Mouse (Mus musculus) thymus, adult 2 months (tissue): ENCODE measurements around the gene Adgrl3. TPM values are rescaled to one million over a fixed set of nuclear protein-coding genes. Genes with fewer than 3 reads are reported as not detected.

Experiments used
- DNase-seq: peaks from one replicate; pipeline ENCODE4 v3.0.0; 2021
- H3K27ac ChIP-seq: fragments of 200-500 bp; 2 replicates; pipeline ENCODE4 v1.5.1; 2012; ENCODE audit warnings: low read length, control low read depth; ENCODE audit not compliant: control insufficient read depth, insufficient read depth
- H3K27me3 ChIP-seq: fragments of 200-500 bp; 2 replicates; pipeline ENCODE4 v1.6.1; 2012; ENCODE audit warnings: mild to moderate bottlenecking, low read length, moderate library complexity, mixed read lengths; ENCODE audit not compliant: control insufficient read depth, insufficient read depth
- H3K36me3 ChIP-seq: fragments of 200-500 bp; 2 replicates; pipeline ENCODE4 v1.6.1; 2012; ENCODE audit warnings: mild to moderate bottlenecking, low read length, moderate library complexity; ENCODE audit not compliant: control insufficient read depth, insufficient read depth
- H3K4me1 ChIP-seq: fragments of 200-500 bp; replicated peaks from 2 replicates; pipeline ENCODE4 v1.6.1; 2012; ENCODE audit warnings: low read length; ENCODE audit not compliant: control insufficient read depth, insufficient read depth
- H3K4me3 ChIP-seq: fragments of 200-500 bp; 2 replicates; pipeline ENCODE4 v1.5.1; 2012; ENCODE audit warnings: mild to moderate bottlenecking, low read length, control low read depth, moderate library complexity; ENCODE audit not compliant: control insufficient read depth, insufficient read depth
- CTCF ChIP-seq: fragments of 200-500 bp; IDR thresholded peaks from 2 replicates; pipeline ENCODE4 v1.5.1; 2012; ENCODE audit warnings: mild to moderate bottlenecking, control low read depth, low read length, moderate library complexity, borderline replicate concordance; ENCODE audit not compliant: control insufficient read depth, poor library complexity, insufficient read depth; ENCODE audit errors: extremely low read depth
- POLR2A ChIP-seq: fragments of 200-500 bp; IDR thresholded peaks from 2 replicates; pipeline ENCODE4 v1.6.1; 2012; ENCODE audit warnings: mild to moderate bottlenecking, low read length, control low read depth, moderate library complexity; ENCODE audit not compliant: control insufficient read depth, poor library complexity, insufficient read depth; ENCODE audit errors: extremely low read depth
- WGBS: fragments of 180-500 bp; shearing (Covaris S2); methylation state at CpG from one replicate; pipeline ENCODE4 v1.1.7; 2018; 5-methylcytosine and 5-hydroxymethylcytosine counted together
- polyA plus RNA-seq: library from polyadenylated mRNA; depleted of rRNA; stranded (reverse); fragments of >200 nt; gene quantifications from 2 replicates; pipeline ENCODE4 v1.2.3, GENCODE M21; 2012

Gene Adgrl3
- polyA plus RNA-seq, 1 experiment: 0.62 TPM

DNA sequence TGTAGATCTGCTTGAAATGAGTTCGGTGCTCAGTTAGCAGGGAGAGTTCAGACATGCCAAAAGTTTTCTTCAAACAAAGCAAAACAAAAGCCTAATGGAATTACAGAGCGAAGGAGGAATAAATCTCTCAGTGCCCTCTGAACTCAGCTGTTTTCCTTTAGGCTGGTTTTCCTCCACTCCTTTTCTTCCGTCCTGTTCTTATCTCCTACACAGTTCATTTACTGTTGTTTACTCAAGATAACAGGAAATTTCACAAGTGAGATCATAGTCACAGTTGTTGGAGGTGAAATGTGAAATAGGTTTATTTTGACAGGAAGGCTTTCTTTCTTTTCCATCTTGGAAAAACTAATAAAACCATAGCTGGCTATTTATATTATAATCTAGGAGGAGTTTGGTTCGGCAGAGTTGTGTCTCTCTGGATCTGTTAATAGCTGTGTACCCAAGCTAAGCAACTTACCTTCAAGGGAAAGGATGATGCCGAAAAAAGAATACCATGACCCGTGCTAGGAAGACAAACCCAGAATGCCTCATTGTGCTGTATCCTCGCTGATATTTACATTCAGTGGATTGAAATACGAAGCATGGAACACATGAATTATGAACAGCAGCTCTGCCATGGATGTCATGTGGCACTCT is 456.2 kb downstream of the Adgrl3 start:
- H3K4me3 ChIP-seq: no peak overlapping the region
- DNase-seq: no peak
- no peaks in the 10 kb centered on the region for H3K36me3 ChIP-seq
- H3K4me1 ChIP-seq: no peaks in the 10 kb centered on the region
- H3K27ac ChIP-seq: no peak overlapping the region
- TF ChIP-seq CTCF: no peak
- TF ChIP-seq POLR2A: no peak
- no peaks in the 10 kb centered on the region for H3K27me3 ChIP-seq
- 53% methylated on average over 8 of the region's 8 CpGs for WGBS

DNA sequence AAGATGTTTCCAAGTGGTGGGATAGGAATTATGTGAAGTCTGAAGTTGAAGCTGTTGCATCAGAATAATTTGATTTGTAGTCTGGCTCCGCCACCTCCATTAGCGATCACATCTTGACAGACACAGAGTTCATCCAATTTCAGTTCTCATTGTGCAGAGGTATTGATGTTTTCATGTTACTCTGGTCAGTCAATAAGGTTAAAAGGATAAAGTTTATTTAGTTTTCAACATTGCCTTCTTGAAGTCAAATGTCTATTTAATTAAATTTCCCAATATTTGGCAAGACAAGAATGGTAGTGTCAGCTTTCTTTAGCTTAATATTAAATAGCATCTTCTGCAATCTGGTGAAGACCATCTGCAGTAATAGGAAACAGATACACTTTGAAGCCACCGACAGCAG is 461.0 kb downstream of the Adgrl3 start:
- no peak overlapping the region for H3K4me3 ChIP-seq
- no peak for DNase-seq
- no peak for TF ChIP-seq CTCF
- no peak for TF ChIP-seq POLR2A
- no peaks in the 10 kb centered on the region for H3K27me3 ChIP-seq
- no peaks in the 10 kb centered on the region for H3K4me1 ChIP-seq
- WGBS: 98% methylated on average over 3 of the region's 3 CpGs
- H3K36me3 ChIP-seq: no peaks in the 10 kb centered on the region
- H3K27ac ChIP-seq: no peak overlapping the region

DNA sequence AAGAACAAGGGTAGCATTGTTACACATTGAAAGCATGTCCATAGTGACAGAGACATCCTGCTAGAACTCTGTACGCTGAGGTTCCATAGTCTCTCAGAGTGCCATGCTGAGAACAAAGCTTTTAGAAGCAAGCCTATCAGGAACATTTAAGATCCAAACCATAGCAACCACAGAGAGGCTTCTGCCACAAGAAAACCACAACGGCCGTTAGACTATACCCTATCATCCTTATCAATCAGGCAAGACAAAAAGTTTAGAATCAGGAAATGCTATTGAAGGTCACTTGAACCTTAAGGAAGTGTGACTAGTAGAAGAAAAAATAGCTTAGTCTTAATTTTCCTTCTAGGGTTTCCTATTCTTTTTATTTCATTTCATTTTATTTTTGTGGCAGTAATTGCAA is 464.0 kb downstream of the Adgrl3 start:
- Histone ChIP-seq H3K27me3 (no peaks in the 10 kb centered on the region), H3K4me1 (no peaks in the 10 kb centered on the region), H3K4me3 (no peak overlapping the region), H3K36me3 (no peaks in the 10 kb centered on the region), H3K27ac (no peak overlapping the region)
- no peak for DNase-seq
- no peak for TF ChIP-seq POLR2A
- no peak for TF ChIP-seq CTCF
- WGBS: 21% methylated on average over 3 of the region's 3 CpGs

DNA sequence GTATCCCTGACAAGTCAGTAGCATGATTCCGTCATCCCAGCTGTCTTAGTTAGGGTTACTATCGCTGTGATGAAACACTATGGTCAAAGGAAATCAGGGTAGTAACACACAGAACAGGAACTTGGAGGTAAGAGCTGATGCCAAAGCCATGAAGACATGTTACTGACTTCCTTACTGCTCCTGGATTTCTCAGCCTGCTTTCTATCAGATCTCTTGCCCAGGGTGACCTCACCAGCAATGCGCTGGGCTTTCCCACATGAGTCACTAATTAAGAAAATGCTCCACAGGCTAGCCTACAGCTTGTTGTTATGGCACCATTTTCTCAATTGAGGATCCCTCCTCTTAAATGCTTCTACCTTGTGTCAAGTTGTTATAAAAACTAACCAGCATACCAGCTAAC is 481.1 kb downstream of the Adgrl3 start:
- Histone ChIP-seq H3K27ac (no peak overlapping the region), H3K27me3 (no peaks in the 10 kb centered on the region), H3K4me3 (no peak overlapping the region), H3K4me1 (no peaks in the 10 kb centered on the region), H3K36me3 (no peaks in the 10 kb centered on the region)
- TF ChIP-seq POLR2A: no peak
- no peak for TF ChIP-seq CTCF
- 93% methylated on average over 3 of the region's 3 CpGs for WGBS
- DNase-seq: no peak

DNA sequence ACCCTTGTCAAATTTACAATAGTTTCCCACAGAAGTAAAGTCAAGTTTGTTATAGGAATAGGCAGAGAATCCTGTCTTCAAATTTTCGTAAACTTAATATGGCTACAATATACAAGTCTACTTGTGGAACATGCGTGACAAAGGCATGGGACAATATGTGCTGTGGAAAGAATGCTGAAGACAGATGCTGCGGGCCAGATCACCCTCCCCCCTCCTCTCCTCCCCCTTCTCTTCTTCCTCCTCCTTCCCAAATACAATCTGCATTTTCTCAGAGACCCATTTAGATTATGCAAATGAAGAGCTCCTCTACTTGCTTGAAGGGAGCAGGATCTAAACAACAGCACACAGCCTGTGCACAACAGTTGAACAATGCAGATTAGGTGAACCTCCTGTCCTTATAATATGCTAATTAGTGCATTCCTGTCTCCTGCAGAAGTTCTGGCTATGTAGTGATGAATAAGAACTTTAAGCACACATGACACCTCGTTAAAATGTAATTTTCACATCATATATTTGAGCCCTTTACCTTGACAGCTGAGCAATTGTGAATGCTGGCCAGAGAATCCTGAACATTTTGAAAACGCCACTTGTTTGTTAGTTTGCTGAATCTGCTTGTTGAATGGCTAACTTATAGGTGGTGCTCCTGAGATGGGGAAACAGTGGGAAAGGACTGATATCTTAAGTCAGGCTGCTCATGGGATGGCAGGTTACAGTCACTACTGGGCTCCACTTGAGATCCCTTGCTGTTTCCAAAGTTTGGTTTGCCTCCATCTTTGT is 499.0 kb downstream of the Adgrl3 start:
- 64% methylated on average over 5 of the region's 5 CpGs for WGBS
- Histone ChIP-seq H3K27ac (no peak overlapping the region), H3K4me3 (no peak overlapping the region), H3K27me3 (no peaks in the 10 kb centered on the region), H3K4me1 (no peaks in the 10 kb centered on the region), H3K36me3 (no peaks in the 10 kb centered on the region)
- TF ChIP-seq POLR2A: no peak
- TF ChIP-seq CTCF: no peak
- no peak for DNase-seq

DNA sequence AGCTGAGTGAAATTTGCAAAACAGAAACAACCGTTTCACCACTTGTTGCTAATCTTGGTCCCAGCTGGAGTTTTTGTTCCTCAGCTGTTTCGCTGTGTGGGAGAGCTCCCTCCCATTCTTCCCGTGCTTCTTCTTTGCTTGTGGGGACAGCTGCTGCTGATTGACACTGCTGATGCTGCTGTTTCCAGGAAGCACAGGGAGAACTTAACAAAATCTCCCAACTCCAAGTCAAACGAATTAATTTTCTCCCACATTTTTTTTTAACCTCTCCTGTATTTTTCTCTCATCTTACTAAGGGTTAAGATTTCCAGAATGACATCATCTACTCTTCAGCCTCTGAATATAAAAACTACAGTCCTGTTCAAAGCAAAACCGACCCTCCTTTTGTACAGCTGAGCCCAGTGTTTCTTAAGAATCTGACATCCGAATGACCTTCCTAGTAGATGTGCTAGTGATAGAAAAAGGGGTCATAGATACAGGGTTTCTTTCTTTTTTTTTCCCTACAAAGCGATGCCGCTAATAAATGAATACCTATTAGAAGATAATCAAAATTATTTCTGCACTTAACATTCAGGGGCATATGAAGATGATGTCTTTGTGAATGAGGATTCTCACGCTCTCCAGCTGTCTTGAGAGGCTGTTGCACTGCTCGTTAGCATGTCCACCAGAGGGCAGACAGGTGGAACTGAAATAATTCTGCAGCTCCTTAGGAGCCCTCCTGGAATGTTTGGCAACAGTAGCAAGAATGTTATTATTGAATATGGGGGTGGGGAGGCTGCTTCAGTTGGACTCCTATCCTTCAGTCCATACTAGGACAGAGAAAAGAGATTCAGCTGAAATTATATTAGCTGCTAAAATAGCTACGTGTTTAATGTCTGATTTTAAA is 499.8 kb downstream of the Adgrl3 start:
- H3K36me3 ChIP-seq: no peaks in the 10 kb centered on the region
- H3K4me1 ChIP-seq: no peaks in the 10 kb centered on the region
- no peak overlapping the region for H3K4me3 ChIP-seq
- H3K27me3 ChIP-seq: no peaks in the 10 kb centered on the region
- no peak for TF ChIP-seq CTCF
- 38% methylated on average over 11 of the region's 11 CpGs for WGBS
- no peak for DNase-seq
- H3K27ac ChIP-seq: no peak overlapping the region

DNA sequence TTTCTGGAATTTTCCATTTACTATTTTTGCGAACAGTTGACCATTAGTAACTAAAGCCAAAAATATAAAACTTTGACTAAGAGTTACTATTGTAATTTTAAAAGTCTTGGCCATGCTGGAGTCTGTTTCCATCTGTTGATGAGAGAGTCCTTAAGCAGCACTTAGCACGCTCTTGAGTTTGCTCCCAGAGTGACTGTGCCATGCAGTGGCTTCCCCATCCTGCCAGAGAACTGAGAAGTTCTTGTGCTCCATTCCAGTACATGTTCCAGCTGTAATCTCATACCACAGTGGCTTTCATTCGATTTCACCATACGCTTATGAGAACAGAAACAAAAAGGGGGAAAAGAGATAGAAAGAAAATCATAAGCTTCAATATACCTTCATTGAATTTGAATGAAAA is 502.8 kb downstream of the Adgrl3 start:
- DNase-seq: no peak
- Histone ChIP-seq H3K4me1 (no peaks in the 10 kb centered on the region), H3K4me3 (no peak overlapping the region), H3K27me3 (no peaks in the 10 kb centered on the region), H3K36me3 (no peaks in the 10 kb centered on the region), H3K27ac (no peak overlapping the region)
- WGBS: 90% methylated on average over 4 of the region's 4 CpGs
- TF ChIP-seq CTCF: no peak
- TF ChIP-seq POLR2A: no peak
